Mouse (Mus musculus) midbrain, embryonic 10.5 days (tissue): ENCODE data around the gene Synm. TPM values are rescaled to one million over a fixed set of nuclear protein-coding genes. Genes with fewer than 3 reads are reported as not detected.

Source experiments
- DNase-seq: peaks from one replicate; pipeline ENCODE4 v3.0.0-alpha.2; 2017; ENCODE audit warnings: low spot score
- H3K27ac ChIP-seq: fragments of 300-500 bp; sonication (generic); replicated peaks from 2 replicates; pipeline ENCODE4 v1.5.1; 2016; ENCODE audit warnings: mild to moderate bottlenecking
- H3K27me3 ChIP-seq: fragments of 300-500 bp; sonication (generic); 2 replicates; pipeline ENCODE4 v1.6.1; 2016; ENCODE audit warnings: low read depth, mild to moderate bottlenecking; ENCODE audit not compliant: poor library complexity, severe bottlenecking
- H3K36me3 ChIP-seq: fragments of 300-500 bp; sonication (generic); 2 replicates; pipeline ENCODE4 v1.6.1; 2016; ENCODE audit warnings: mild to moderate bottlenecking, moderate library complexity
- H3K4me1 ChIP-seq: fragments of 300-500 bp; sonication (generic); 2 replicates; pipeline ENCODE4 v1.6.1; 2016
- H3K4me3 ChIP-seq: fragments of 300-500 bp; sonication (generic); 2 replicates; pipeline ENCODE4 v1.5.1; 2016; ENCODE audit warnings: mild to moderate bottlenecking, moderate library complexity
- H3K9me3 ChIP-seq: fragments of 300-500 bp; sonication (generic); replicated peaks from 2 replicates; pipeline ENCODE4 v1.6.1; 2016; ENCODE audit warnings: mild to moderate bottlenecking
- WGBS: fragments of 180-500 bp; shearing (Covaris S2); methylation state at CpG from one replicate; pipeline ENCODE4 v1.1.7; 2016; 5-methylcytosine and 5-hydroxymethylcytosine counted together
- polyA plus RNA-seq: library from polyadenylated mRNA; unstranded; fragments of >200 nt; fragmentation: Nextera tagmentation; extraction: Ambion mirVana; gene quantifications from 2 replicates; pipeline ENCODE4 v1.2.1, GENCODE M21; 2016

The Synm gene
- polyA plus RNA-seq, 1 experiment from 2014 or later = 0.83 TPM

GRCm38 (mm10) chr7:67715176-67715575, 44.4 kb downstream of the Synm start:
- Histone ChIP-seq H3K27me3 (no peaks in the 10 kb centered on the region), H3K36me3 (peaks cover 83% of the 10 kb centered on the region), H3K9me3 (no peaks in the 10 kb centered on the region), H3K4me3 (no peak overlapping the region), H3K27ac (peak overlapping the region; percentile 80), H3K4me1 (peaks cover 19% of the 10 kb centered on the region)
- DNase-seq = no peak
- 88% methylated on average over 7 of the region's 7 CpGs for WGBS

GRCm38 (mm10) chr7:67713820-67714510, 45.6 kb downstream of the Synm start:
- Histone ChIP-seq H3K27ac (peak overlapping the region; percentile 80), H3K27me3 (no peaks in the 10 kb centered on the region), H3K9me3 (no peaks in the 10 kb centered on the region), H3K4me3 (no peak overlapping the region), H3K36me3 (peaks cover 85% of the 10 kb centered on the region), H3K4me1 (peaks cover 15% of the 10 kb centered on the region)
- no peak for DNase-seq
- 73% methylated on average over 19 of the region's 19 CpGs for WGBS

DNA sequence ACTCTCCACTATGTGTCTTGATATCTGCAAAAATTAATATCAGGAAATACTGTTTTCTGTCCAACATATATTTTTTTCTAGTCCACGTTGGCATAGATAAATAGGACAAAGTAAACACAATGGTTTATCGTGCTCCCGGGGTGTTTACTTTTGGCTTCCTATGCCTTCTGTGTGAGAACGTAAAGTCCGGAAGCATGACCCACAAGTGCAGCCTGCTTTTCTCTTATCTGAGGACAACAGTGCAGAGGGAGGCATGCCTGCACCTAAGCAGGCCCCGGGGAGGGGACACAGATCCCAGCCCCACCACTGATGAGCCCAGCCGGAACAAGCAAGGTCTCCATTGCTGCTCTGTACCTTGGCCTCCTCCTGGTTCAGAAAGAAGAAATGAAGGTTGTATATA, 49.3 kb downstream of the Synm start:
- Histone ChIP-seq H3K27me3 (no peaks in the 10 kb centered on the region), H3K4me3 (no peak overlapping the region), H3K9me3 (no peaks in the 10 kb centered on the region), H3K4me1 (peaks cover 7% of the 10 kb centered on the region; the same call in 1 of the 2 replicates), H3K36me3 (peaks cover 69% of the 10 kb centered on the region), H3K27ac (no peak overlapping the region)
- DNase-seq = no peak
- 92% methylated on average over 7 of the region's 7 CpGs for WGBS

DNA sequence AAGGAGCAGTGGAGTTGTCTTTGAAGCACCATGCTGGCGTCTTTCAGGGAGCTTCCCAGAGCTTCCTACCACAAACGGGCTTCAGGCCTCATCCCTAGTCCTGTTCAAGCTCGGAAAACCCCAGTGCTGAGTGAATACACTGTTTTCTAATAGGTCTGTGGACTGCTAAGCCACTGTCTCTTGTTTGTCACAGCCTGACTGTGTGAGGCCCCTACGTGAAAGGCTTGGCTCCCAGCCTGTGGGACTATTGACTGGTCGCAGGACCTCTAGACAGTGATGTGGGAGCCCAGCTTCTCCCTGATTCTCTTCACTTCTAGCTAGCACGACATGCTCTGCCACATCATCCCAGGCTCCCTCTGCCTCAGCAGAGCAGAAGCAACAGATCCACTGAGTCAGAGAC, 51.4 kb downstream of the Synm start:
- DNase-seq = no peak
- Histone ChIP-seq H3K27me3 (no peaks in the 10 kb centered on the region), H3K36me3 (peaks cover 66% of the 10 kb centered on the region), H3K4me3 (no peak overlapping the region), H3K27ac (no peak overlapping the region), H3K4me1 (no peaks in the 10 kb centered on the region), H3K9me3 (no peaks in the 10 kb centered on the region)
- 88% methylated on average over 6 of the region's 6 CpGs for WGBS

GRCm38 (mm10) chr7:67701252-67701914, 58.2 kb downstream of the Synm start:
- WGBS = 74% methylated on average over 17 of the region's 17 CpGs
- Histone ChIP-seq H3K9me3 (no peaks in the 10 kb centered on the region), H3K36me3 (peaks cover 56% of the 10 kb centered on the region), H3K4me3 (no peak overlapping the region), H3K27ac (no peak overlapping the region), H3K27me3 (no peaks in the 10 kb centered on the region), H3K4me1 (peaks cover 5% of the 10 kb centered on the region; the same call in 1 of the 2 replicates)
- no peak for DNase-seq

- Histone ChIP-seq H3K9me3 (no peaks in the 10 kb centered on the region), H3K27me3 (no peaks in the 10 kb centered on the region), H3K36me3 (peaks cover 54% of the 10 kb centered on the region), H3K4me3 (no peak overlapping the region), H3K4me1 (peaks cover 5% of the 10 kb centered on the region; the same call in 1 of the 2 replicates), H3K27ac (no peak overlapping the region)
- peak; percentile 39 for DNase-seq
Observed at GRCm38 (mm10) chr7:67700846-67701245, 58.7 kb downstream of the Synm start.

GRCm38 (mm10) chr7:67699301-67699700, 60.2 kb downstream of the Synm start:
- Histone ChIP-seq H3K4me1 (peaks cover 5% of the 10 kb centered on the region; the same call in 1 of the 2 replicates), H3K27ac (no peak overlapping the region), H3K27me3 (no peaks in the 10 kb centered on the region), H3K36me3 (peaks cover 40% of the 10 kb centered on the region), H3K9me3 (no peaks in the 10 kb centered on the region), H3K4me3 (no peak overlapping the region)
- WGBS = 89% methylated on average over 4 of the region's 4 CpGs
- no peak for DNase-seq

GRCm38 (mm10) chr7:67697892-67698630, 61.5 kb downstream of the Synm start:
- DNase-seq = no peak
- no peak overlapping the region for H3K4me3 ChIP-seq
- no peaks in the 10 kb centered on the region for H3K27me3 ChIP-seq
- peaks cover 5% of the 10 kb centered on the region; the same call in 1 of the 2 replicates for H3K4me1 ChIP-seq
- 94% methylated on average over 28 of the region's 28 CpGs for WGBS
- H3K36me3 ChIP-seq = peaks cover 38% of the 10 kb centered on the region
- no peak overlapping the region for H3K27ac ChIP-seq
- no peaks in the 10 kb centered on the region for H3K9me3 ChIP-seq

DNA sequence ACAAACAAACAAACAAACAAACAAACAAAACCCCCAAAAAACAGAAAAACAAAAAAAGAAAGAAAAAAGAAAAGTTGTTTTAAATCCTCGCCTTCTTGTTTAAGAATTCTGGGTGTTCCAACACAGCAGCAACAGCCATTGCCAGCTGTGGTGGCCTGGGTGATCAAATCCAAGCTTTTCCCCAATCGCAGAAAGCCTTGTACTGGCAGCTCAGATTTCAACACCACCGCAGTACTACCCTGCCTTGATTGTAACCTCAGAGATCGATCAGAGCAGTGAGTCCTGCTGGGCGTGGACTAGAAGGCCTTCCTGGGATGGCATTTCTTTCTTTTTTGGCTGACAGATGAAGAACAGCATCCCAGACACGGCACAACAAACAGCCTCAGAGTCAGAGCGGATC, 63.6 kb downstream of the Synm start:
- no peak for DNase-seq
- Histone ChIP-seq H3K27ac (no peak overlapping the region), H3K4me1 (peaks cover 5% of the 10 kb centered on the region; the same call in 1 of the 2 replicates), H3K36me3 (peaks cover 35% of the 10 kb centered on the region), H3K4me3 (no peak overlapping the region), H3K27me3 (no peaks in the 10 kb centered on the region), H3K9me3 (no peaks in the 10 kb centered on the region)
- WGBS = 92% methylated on average over 7 of the region's 7 CpGs

DNA sequence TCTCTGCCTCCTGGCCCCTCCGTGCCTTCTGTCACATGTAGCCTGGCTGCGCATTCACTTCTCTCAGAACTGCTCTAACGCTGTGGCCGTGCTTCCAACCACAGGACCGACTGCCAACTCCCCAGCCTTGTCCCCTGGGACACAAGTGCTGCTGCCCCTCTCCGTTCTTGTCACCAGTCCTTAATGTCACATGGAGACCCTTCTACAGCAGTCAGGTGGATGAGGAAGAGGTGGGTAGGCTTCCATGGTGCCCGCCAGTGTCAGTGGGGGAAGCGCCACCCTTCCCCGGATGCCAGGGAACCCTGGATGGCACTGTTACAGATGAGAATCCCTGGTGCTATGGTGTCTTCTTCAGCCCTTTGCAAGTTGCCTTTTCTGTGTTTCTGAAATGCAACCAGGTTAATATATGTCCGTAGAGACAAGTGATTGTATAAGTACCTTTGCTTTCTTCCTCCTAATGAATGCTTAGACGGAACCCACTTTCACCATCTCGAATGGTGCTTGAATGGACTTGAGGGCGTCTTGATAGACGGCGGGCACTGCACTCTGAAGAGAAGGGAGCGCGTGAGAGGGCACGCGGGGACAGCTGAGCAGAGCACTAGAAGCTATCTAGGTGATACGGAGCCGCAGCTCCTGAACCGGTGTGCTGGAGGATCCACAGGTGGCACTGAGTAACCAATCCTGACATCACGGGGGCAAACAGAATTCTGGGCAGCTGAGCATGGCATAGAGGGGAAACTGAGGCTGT, 66.6 kb downstream of the Synm start:
- H3K27me3 ChIP-seq = no peaks in the 10 kb centered on the region
- 92% methylated on average over 23 of the region's 23 CpGs for WGBS
- DNase-seq = no peak

GRCm38 (mm10) chr7:67692141-67692540, 67.4 kb downstream of the Synm start:
- H3K4me3 ChIP-seq = no peak overlapping the region
- peaks cover 8% of the 10 kb centered on the region for H3K36me3 ChIP-seq
- no peaks in the 10 kb centered on the region for H3K4me1 ChIP-seq
- H3K9me3 ChIP-seq = no peaks in the 10 kb centered on the region
- H3K27ac ChIP-seq = no peak overlapping the region
- no peaks in the 10 kb centered on the region for H3K27me3 ChIP-seq
- no peak for DNase-seq
- WGBS = 87% methylated on average over 3 of the region's 3 CpGs

More for the DNA sequence above, 66.6 kb downstream of the Synm start:
- H3K4me1 ChIP-seq = no peaks in the 10 kb centered on the region
- no peak overlapping the region; the same call in 1 of the 2 replicates for H3K27ac ChIP-seq
- H3K9me3 ChIP-seq = no peaks in the 10 kb centered on the region
- no peak overlapping the region for H3K4me3 ChIP-seq
- H3K36me3 ChIP-seq = peaks cover 14% of the 10 kb centered on the region

- 85% methylated on average over 6 of the region's 6 CpGs for WGBS
- Histone ChIP-seq H3K4me3 (no peak overlapping the region), H3K4me1 (no peaks in the 10 kb centered on the region)
Observed at GRCm38 (mm10) chr7:67691036-67691435, 68.5 kb downstream of the Synm start.

More at GRCm38 (mm10) chr7:67691036-67691435, 68.5 kb downstream of the Synm start:
- DNase-seq = no peak
- H3K27me3 ChIP-seq = no peaks in the 10 kb centered on the region
- peaks cover 8% of the 10 kb centered on the region for H3K36me3 ChIP-seq
- H3K27ac ChIP-seq = no peak overlapping the region
- no peaks in the 10 kb centered on the region for H3K9me3 ChIP-seq
